Mouse (Mus musculus) hindbrain, embryonic 15.5 days (tissue): ENCODE data around the gene Pde4d. TPM values are rescaled to one million over a fixed set of nuclear protein-coding genes. Genes with fewer than 3 reads are reported as not detected.

Source experiments
- ATAC-seq: fragments of 200-750 bp; cut with Nextera tagmentation; 2 replicates; pipeline ENCODE4 v1.8.0; 2017; ENCODE audit warnings: low read depth, moderate number of reproducible peaks, moderate TSS enrichment; ENCODE audit not compliant: low FRiP score
- H3K27ac ChIP-seq: fragments of 300-500 bp; sonication (generic); replicated peaks from 2 replicates; pipeline ENCODE4 v1.5.1; 2015; ENCODE audit warnings: mild to moderate bottlenecking, inconsistent platforms
- H3K27me3 ChIP-seq: fragments of 300-500 bp; sonication (generic); 2 replicates; pipeline ENCODE4 v1.6.1; 2015; ENCODE audit warnings: control low read depth, inconsistent platforms
- H3K36me3 ChIP-seq: fragments of 300-500 bp; sonication (generic); 2 replicates; pipeline ENCODE4 v1.6.1; 2015; ENCODE audit warnings: control low read depth, inconsistent platforms
- H3K4me1 ChIP-seq: fragments of 300-500 bp; sonication (generic); replicated peaks from 2 replicates; pipeline ENCODE4 v1.6.1; 2015; ENCODE audit warnings: control low read depth, inconsistent platforms
- H3K4me2 ChIP-seq: fragments of 300-500 bp; sonication (generic); 2 replicates; pipeline ENCODE4 v1.6.1; 2015; ENCODE audit warnings: moderate library complexity, mild to moderate bottlenecking, inconsistent platforms
- H3K4me3 ChIP-seq: fragments of 300-500 bp; sonication (generic); 2 replicates; pipeline ENCODE4 v1.5.1; 2015; ENCODE audit warnings: mild to moderate bottlenecking, inconsistent platforms
- H3K9ac ChIP-seq: fragments of 300-500 bp; sonication (generic); 2 replicates; pipeline ENCODE4 v1.6.1; 2015; ENCODE audit warnings: inconsistent platforms
- H3K9me3 ChIP-seq: fragments of 300-500 bp; sonication (generic); 2 replicates; pipeline ENCODE4 v1.6.1; 2016; ENCODE audit warnings: control low read depth, inconsistent platforms
- WGBS: fragments of 180-500 bp; shearing (Covaris S2); methylation state at CpG from one replicate; pipeline ENCODE4 v1.1.7; 2015; 5-methylcytosine and 5-hydroxymethylcytosine counted together
- polyA plus RNA-seq: library from polyadenylated mRNA; unstranded; fragments of >200 nt; fragmentation: Nextera tagmentation; extraction: Ambion mirVana; gene quantifications from 2 replicates; pipeline ENCODE4 v1.2.1, GENCODE M21; 2015

Pde4d gene
- polyA plus RNA-seq, 1 experiment from 2014 or later, result 19.4 TPM

DNA sequence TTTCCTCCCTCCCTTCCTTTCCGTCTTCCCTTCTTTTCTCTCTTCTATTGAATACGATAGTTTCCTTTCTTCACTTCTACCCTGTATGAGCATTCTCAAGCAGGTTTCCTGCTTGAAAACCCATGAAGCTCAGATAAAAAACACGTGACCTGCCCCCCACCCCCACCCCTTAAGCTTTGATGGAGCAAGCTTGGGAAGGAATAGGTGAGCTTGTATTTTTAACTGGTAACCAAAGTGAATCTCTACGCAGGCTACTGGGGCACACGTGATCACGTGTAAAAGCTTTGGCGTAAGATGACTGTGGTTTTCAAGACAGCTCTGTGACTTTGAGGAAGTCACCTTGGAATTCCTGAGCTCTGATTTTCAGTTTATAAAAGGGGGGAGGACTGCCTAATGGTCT is 1388.2 kb downstream of the Pde4d start:
- Histone ChIP-seq H3K9ac (no peak overlapping the region), H3K27ac (no peak overlapping the region), H3K27me3 (no peaks in the 10 kb centered on the region), H3K4me3 (no peak overlapping the region), H3K4me1 (no peaks in the 10 kb centered on the region), H3K4me2 (no peak overlapping the region), H3K9me3 (no peaks in the 10 kb centered on the region), H3K36me3 (no peaks in the 10 kb centered on the region)
- ATAC-seq, result no peak
- 90% methylated on average over 7 of the region's 7 CpGs for WGBS

DNA sequence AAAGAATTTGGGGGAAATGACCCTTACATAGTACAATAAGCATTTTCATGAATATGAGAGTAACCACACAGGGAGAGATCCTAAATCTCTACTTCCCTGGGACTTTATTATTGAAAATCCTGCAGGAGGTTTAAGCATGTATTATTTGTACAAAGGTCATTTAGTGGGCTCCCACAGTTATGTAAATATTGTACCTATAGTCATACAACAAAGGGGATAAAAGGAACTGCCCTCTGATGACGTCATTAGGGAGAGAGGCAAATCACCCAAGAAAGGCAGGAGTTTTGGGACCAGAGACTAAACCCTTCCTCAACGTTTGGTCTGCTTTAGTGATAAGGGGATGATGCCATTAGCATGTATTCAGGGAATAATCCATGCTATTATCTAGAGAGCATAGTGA is 1390.5 kb downstream of the Pde4d start:
- no peak overlapping the region for H3K4me2 ChIP-seq
- no peak for ATAC-seq
- no peak overlapping the region for H3K27ac ChIP-seq
- 23% methylated on average over 2 of the region's 2 CpGs for WGBS
- H3K4me3 ChIP-seq, result no peak overlapping the region
- no peak overlapping the region for H3K9ac ChIP-seq
- H3K4me1 ChIP-seq, result no peaks in the 10 kb centered on the region
- H3K36me3 ChIP-seq, result no peaks in the 10 kb centered on the region
- no peaks in the 10 kb centered on the region for H3K9me3 ChIP-seq
- H3K27me3 ChIP-seq, result no peaks in the 10 kb centered on the region

DNA sequence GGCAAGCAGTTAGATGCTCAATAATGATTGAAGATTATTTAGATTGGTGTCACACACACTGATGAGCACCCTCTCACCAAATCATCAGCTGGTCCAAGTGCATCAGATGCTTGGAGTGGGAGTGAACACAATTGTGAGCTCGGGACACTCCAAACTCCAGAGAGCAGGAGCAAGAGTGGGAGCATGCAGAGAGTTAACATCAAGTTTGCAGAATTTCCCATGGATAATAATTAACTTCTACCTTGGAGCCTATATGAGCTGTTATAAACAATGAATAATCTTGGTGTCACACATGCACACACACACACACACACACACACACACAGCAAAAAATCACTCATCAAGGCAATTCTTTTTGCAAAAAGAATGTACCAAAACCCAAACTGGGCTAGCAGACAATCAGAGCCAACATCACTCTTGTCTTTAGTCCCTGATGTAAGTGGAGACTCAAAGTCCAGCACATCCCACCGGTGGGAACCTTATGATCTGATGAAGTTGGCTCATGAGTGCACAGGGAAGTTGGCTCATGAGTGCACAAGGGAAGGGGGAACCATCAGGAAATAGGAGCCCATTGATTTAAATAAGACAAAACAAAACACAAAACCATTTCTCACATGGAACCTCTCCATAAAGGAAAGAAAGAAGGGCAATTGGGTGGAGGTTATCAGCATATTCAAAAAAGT is 1391.5 kb downstream of the Pde4d start:
- 89% methylated on average over 2 of the region's 2 CpGs for WGBS
- no peaks in the 10 kb centered on the region for H3K9me3 ChIP-seq
- no peaks in the 10 kb centered on the region for H3K27me3 ChIP-seq
- no peak overlapping the region for H3K4me3 ChIP-seq
- no peak overlapping the region for H3K4me2 ChIP-seq
- no peak overlapping the region for H3K9ac ChIP-seq
- no peak for ATAC-seq
- no peaks in the 10 kb centered on the region for H3K4me1 ChIP-seq
- H3K27ac ChIP-seq, result no peak overlapping the region
- no peaks in the 10 kb centered on the region for H3K36me3 ChIP-seq

DNA sequence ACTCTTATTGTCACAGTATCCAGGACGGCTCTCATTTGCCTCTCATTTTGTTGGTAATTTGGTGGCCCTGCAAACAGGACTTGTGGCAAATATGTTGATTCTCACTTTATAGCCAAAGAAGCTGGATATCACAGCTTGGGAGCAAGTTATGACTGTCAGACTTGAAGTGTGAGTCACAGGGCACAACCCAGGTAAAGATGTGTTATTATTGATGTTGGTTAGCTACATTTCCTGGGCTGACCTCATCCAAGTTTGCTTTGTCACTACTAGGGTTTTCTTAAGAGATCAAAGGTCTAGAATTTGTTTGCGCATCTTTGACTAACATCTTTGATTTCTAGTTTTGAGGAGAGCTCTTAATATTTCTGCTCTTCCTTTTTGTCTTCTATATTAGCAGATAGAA is 1393.2 kb downstream of the Pde4d start:
- Histone ChIP-seq H3K4me2 (no peak overlapping the region), H3K36me3 (no peaks in the 10 kb centered on the region), H3K4me1 (no peaks in the 10 kb centered on the region), H3K27me3 (no peaks in the 10 kb centered on the region), H3K9ac (no peak overlapping the region), H3K27ac (no peak overlapping the region), H3K9me3 (no peaks in the 10 kb centered on the region), H3K4me3 (no peak overlapping the region)
- WGBS, result 96% methylated on average over 2 of the region's 2 CpGs
- no peak for ATAC-seq

DNA sequence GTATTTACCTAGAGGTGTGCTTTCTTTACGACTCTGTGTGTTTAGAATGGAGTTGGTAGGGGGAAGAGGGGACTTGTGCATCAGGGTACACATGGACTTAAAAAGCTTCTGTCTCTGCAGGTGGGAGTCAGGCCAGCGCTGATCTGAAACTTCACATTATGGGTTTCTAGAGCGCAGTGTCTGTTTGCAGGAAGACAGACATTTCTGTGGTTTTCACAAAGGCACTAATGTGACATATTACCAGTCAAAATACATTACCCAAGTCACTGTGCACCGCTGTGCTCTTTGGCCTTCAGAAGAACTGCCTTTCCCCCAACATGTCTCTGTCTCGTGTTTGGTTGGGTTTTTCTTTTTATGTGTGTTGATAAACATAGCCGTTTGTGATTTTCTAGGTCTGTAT is 1395.1 kb downstream of the Pde4d start:
- Histone ChIP-seq H3K4me3 (no peak overlapping the region), H3K9ac (no peak overlapping the region), H3K9me3 (no peaks in the 10 kb centered on the region), H3K4me1 (no peaks in the 10 kb centered on the region), H3K27ac (no peak overlapping the region), H3K4me2 (no peak overlapping the region), H3K36me3 (no peaks in the 10 kb centered on the region), H3K27me3 (no peaks in the 10 kb centered on the region)
- WGBS, result 90% methylated on average over 6 of the region's 6 CpGs
- no peak for ATAC-seq

DNA sequence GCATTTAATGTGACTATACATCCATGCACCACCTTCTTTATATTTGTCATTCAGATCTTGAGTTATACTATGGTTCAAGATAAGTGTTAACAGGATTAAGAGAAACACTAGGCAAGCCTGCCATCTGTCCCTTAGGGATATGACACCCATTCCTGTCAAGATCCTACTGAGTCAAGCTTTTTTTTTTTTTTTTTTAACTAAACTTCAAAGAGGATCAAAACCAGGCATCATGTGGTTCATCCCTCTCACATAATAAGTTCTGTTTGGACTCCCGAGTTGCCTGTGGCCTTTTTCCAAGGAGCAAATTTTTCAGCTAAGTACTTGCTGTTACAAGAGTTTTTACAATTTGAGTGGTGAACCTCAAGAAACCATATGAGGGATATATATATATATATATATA is 1414.1 kb downstream of the Pde4d start:
- H3K4me2 ChIP-seq, result no peak overlapping the region
- no peak for ATAC-seq
- H3K27ac ChIP-seq, result no peak overlapping the region
- H3K4me3 ChIP-seq, result no peak overlapping the region
- H3K9ac ChIP-seq, result no peak overlapping the region
- H3K27me3 ChIP-seq, result no peaks in the 10 kb centered on the region
- no peaks in the 10 kb centered on the region for H3K9me3 ChIP-seq
- H3K4me1 ChIP-seq, result no peaks in the 10 kb centered on the region
- 89% methylated on average over 1 of the region's 1 CpGs for WGBS
- H3K36me3 ChIP-seq, result no peaks in the 10 kb centered on the region

DNA sequence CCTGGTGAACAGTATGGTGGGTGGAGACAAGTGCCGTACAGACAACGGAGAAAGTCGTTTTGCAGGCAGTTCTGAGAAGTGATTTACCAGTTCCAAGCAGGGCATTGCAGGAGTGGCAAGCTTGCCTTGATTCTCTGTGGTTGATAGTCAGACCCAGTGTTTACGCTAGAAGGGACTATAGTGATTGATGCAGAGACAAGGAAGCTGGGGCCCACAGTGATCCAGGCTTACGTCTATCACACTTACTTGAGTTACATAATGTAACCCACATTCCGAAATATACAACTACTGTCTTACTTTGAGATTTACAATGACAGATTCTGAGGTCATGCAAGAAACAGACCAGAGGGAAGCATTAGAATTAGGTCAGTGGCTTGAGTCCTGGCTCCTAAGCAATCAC is 1414.6 kb downstream of the Pde4d start:
- Histone ChIP-seq H3K4me2 (no peak overlapping the region), H3K9ac (no peak overlapping the region), H3K9me3 (no peaks in the 10 kb centered on the region), H3K27ac (no peak overlapping the region), H3K27me3 (no peaks in the 10 kb centered on the region), H3K4me3 (no peak overlapping the region), H3K36me3 (no peaks in the 10 kb centered on the region), H3K4me1 (no peaks in the 10 kb centered on the region)
- 89% methylated on average over 6 of the region's 6 CpGs for WGBS
- ATAC-seq, result no peak

DNA sequence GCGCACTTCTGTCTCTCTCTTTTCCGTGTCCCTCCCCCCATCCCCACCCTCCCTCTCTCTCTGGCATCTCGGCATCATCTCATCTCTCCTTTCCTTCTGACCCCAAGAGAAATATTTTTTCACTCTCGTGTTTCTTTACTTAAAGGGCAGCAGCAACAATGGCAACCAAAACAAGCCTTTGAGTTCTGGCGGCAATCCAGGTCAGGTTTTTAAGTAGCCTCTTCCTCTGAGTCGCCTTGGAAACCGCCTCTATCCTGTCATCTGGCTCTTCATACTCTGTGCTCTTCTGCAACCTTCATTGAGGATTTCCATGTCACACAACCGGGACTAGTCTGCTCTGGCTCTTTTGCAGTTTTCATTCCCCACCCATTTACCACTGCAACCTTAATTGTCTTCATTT is 1430.6 kb downstream of the Pde4d start:
- Histone ChIP-seq H3K27me3 (no peaks in the 10 kb centered on the region), H3K27ac (no peak overlapping the region), H3K4me3 (no peak overlapping the region), H3K4me2 (no peak overlapping the region), H3K9ac (no peak overlapping the region), H3K9me3 (no peaks in the 10 kb centered on the region), H3K4me1 (no peaks in the 10 kb centered on the region; the same call in 1 of the 2 replicates), H3K36me3 (no peaks in the 10 kb centered on the region)
- no peak for ATAC-seq
- WGBS, result 59% methylated on average over 8 of the region's 8 CpGs

DNA sequence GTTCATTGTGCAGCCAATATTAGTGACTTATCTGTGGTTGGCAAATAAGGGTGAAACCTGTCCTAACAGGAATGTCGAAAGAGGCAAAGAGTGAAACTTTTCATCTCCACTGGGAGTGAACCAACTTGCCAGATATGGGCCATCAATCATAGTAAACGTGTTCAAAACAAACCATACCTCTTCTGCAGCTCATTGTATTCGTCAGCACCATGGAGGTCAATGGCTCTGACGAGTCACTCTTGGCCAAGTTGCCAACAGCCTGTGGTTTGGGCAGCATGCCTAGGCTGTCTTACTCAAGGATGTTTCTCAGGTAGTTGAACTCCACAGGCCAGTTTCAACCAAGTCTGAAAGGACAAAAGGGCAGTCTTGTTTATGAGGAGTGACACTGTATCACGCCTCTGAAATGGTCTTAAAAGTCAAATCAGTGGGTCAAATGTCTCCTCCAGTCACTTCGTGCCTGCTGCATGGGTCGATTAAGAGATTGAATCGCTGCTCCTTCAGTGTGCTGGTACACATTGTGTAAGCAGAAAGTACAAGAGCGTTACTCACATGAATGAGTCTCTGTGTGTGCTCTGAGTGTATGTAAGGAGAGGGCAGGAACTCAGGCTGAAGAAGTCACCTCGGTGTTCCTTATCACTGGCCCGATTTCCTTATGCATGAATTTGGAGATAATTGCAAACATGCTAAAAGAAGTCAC is 1431.6 kb downstream of the Pde4d start:
- Histone ChIP-seq H3K9me3 (no peaks in the 10 kb centered on the region), H3K27me3 (no peaks in the 10 kb centered on the region), H3K36me3 (no peaks in the 10 kb centered on the region), H3K27ac (no peak overlapping the region), H3K9ac (no peak overlapping the region), H3K4me1 (no peaks in the 10 kb centered on the region; the same call in 1 of the 2 replicates), H3K4me2 (no peak overlapping the region), H3K4me3 (no peak overlapping the region)
- WGBS, result 81% methylated on average over 11 of the region's 11 CpGs
- no peak for ATAC-seq

DNA sequence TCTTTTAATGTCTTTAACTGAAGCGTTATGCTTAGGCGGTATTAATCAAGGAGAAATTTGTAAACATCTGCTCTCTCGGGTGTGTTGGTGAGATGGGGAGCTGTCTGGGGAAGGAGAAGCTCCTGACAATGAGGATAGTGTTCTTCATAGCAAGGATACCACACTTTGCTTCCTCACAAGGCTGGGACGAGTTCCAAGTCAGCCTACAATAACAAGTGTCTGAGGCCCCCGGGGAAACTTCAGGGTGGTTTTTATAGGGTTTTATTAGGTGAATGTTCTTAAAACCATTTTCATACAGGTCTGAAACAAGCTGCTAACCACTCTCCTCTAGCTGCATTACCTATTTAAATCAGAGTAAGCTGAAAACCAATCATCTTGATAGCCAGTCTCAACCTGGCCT is 1433.9 kb downstream of the Pde4d start:
- WGBS, result 76% methylated on average over 5 of the region's 5 CpGs
- H3K9me3 ChIP-seq, result no peaks in the 10 kb centered on the region
- no peak overlapping the region for H3K9ac ChIP-seq
- no peaks in the 10 kb centered on the region for H3K27me3 ChIP-seq
- H3K4me2 ChIP-seq, result no peak overlapping the region
- ATAC-seq, result no peak
- H3K27ac ChIP-seq, result no peak overlapping the region
- no peak overlapping the region for H3K4me3 ChIP-seq
- H3K4me1 ChIP-seq, result no peaks in the 10 kb centered on the region; the same call in 1 of the 2 replicates
- H3K36me3 ChIP-seq, result no peaks in the 10 kb centered on the region

DNA sequence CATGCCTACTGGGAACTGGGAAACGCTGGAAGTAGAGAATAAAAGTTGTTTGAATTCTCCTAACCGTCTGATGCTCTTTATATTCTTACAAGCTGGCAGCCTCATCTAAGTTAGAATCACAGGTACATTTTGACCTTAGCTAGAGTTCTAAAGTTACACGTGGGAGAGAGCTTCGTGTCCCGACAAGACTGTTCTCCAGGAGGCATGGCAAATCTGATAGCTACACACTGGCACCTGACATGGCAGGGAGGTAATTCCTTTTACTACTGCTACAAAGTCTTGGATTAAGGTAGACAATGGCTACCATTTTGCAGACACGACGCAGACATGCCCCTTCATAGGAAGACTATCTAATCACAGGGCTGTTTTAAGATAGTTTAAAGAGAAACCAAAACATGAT is 1435.1 kb downstream of the Pde4d start:
- Histone ChIP-seq H3K9ac (no peak overlapping the region), H3K36me3 (no peaks in the 10 kb centered on the region), H3K9me3 (no peaks in the 10 kb centered on the region), H3K4me3 (no peak overlapping the region), H3K27ac (no peak overlapping the region), H3K27me3 (no peaks in the 10 kb centered on the region), H3K4me2 (no peak overlapping the region), H3K4me1 (no peaks in the 10 kb centered on the region; the same call in 1 of the 2 replicates)
- ATAC-seq, result no peak
- 91% methylated on average over 7 of the region's 7 CpGs for WGBS

DNA sequence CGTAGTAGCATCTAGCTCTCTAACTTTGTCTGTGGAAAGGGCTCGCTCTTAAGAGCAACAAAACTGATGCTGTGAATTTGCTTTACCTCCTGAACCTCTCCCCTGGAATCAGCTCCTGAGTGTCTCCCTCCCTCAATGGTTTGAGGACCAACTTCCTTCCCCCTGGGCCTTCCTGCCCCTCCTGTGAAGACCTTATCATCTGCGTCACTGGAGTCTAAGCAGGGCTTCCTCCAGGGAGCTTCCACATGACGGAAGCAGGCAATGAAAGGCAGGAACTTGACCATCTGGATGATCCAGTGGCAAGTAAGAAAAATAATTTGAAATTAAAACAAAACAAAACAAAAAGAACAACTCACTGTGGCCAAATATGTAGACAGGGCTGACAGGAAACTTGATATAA is 1438.5 kb downstream of the Pde4d start:
- ATAC-seq, result no peak
- no peak overlapping the region for H3K27ac ChIP-seq
- no peak overlapping the region for H3K4me3 ChIP-seq
- H3K27me3 ChIP-seq, result no peaks in the 10 kb centered on the region
- no peak overlapping the region for H3K9ac ChIP-seq
- H3K36me3 ChIP-seq, result no peaks in the 10 kb centered on the region
- WGBS, result 83% methylated on average over 4 of the region's 4 CpGs
- H3K4me2 ChIP-seq, result no peak overlapping the region
- H3K9me3 ChIP-seq, result no peaks in the 10 kb centered on the region
- no peaks in the 10 kb centered on the region; the same call in 1 of the 2 replicates for H3K4me1 ChIP-seq
